7 mouse cellular contexts compared by ENCODE assay signal in the genomic region with DNA sequence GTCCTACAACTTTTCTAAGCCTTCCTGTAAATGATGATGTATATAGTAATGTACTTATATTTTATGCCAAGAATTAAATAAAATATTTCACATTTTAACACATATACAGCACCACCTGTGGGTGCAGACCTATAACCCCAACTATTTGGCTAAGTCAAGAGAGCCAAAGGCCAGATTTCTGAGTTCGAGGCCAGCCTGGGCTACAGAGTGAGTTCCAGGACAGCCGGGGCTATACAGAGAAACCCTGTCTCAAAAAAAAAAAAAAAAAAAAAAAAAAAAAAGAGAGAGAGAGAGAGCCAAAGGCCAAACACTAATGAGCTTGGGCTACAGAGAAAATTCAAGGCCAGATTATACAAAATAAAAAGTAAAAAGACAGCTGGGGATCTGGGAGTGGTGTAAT. TPM values are rescaled to one million over a fixed set of nuclear protein-coding genes. Genes with fewer than 3 reads are reported as not detected.
DNase-seq lines count a peak whose midpoint lies in the region; ATAC-seq and TF ChIP-seq lines count a peak whose summit lies in the region.
"Not testable (repeated sequence)": the region's sequence is repeated elsewhere in the genome, so short reads cannot be mapped to it uniquely, and the experiment has no call there.

No protein-coding gene starts in this region.

- H3K4me1 ChIP-seq in forebrain, embryonic 12.5 days; heart, embryonic 14.5 days (ENCODE audit: control insufficient read depth in 2 of 2, insufficient read depth in 2 of 2, low read length in 2 of 2); hindbrain, postnatal 0 days (ENCODE audit: insufficient read depth, low read length); lung, embryonic 16.5 days (replicated peaks; ENCODE audit: control insufficient read depth, insufficient read depth, low read length): not testable (repeated sequence)

- not testable (repeated sequence) for H3K9ac ChIP-seq in forebrain, embryonic 12.5 days; heart, embryonic 14.5 days (ENCODE audit: low read length); hindbrain, postnatal 0 days (replicated peaks; ENCODE audit: low read length); lung, embryonic 16.5 days (ENCODE audit: low read length)

- not testable (repeated sequence) for H3K27ac ChIP-seq in forebrain, embryonic 12.5 days; heart, embryonic 14.5 days (replicated peaks in 1 of 2; ENCODE audit: control insufficient read depth in 1 of 2, insufficient read depth in 1 of 2, low read depth in 2 of 2, low read length in 2 of 2); hindbrain, postnatal 0 days; lung, embryonic 16.5 days (ENCODE audit: low read length)

- not testable (repeated sequence) for H3K4me2 ChIP-seq in forebrain, embryonic 12.5 days; heart, embryonic 14.5 days (ENCODE audit: low read length); hindbrain, postnatal 0 days (ENCODE audit: low read depth, low read length); lung, embryonic 16.5 days (ENCODE audit: low read depth, low read length)

- not testable (repeated sequence) for H3K27me3 ChIP-seq in forebrain, embryonic 12.5 days; heart, embryonic 14.5 days (ENCODE audit: control insufficient read depth, insufficient read depth, low read length); hindbrain, postnatal 0 days (ENCODE audit: insufficient read depth, low read length); lung, embryonic 16.5 days (ENCODE audit: control insufficient read depth, insufficient read depth, low read depth, low read length)

- peaks cover 24% of the 10 kb centered on the region for H3K9me3 ChIP-seq in forebrain, embryonic 12.5 days
- not testable (repeated sequence) for H3K9me3 ChIP-seq in heart, embryonic 14.5 days (ENCODE audit: control insufficient read depth, low read length); hindbrain, postnatal 0 days (ENCODE audit: low read length); lung, embryonic 16.5 days (ENCODE audit: control insufficient read depth, low read length)

- DNase-seq in hindbrain, postnatal 0 days (ENCODE audit: low spot score) = not testable (repeated sequence)
- DNase-seq in kidney, postnatal 14 days = peak; percentile 43
- peak; percentile 49 for DNase-seq in ovary, postnatal 36 days (ENCODE audit: low spot score)
- DNase-seq in thymus, postnatal 14 days = peak; percentile 39

- H3K36me3 ChIP-seq in forebrain, embryonic 12.5 days (replicated peaks); heart, embryonic 14.5 days (ENCODE audit: control insufficient read depth, insufficient read depth, low read length); hindbrain, postnatal 0 days (ENCODE audit: insufficient read depth, low read length); lung, embryonic 16.5 days (ENCODE audit: control insufficient read depth, insufficient read depth, low read length): not testable (repeated sequence)

- ATAC-seq in forebrain, embryonic 12.5 days (ENCODE audit: low FRiP score) = peak; percentile 7
- peak; percentile 27; the same call in 1 of the 2 replicates for ATAC-seq in heart, embryonic 14.5 days (ENCODE audit: insufficient number of reproducible peaks, insufficient read depth, low FRiP score, low read depth)
- peak; percentile 30; the same call in 1 of the 2 replicates for ATAC-seq in hindbrain, postnatal 0 days
- peak; percentile 23 for ATAC-seq in lung, embryonic 16.5 days (ENCODE audit: low read depth)

- 76% methylated on average over 2 of the region's 2 CpGs for WGBS in forebrain, embryonic 12.5 days
- WGBS in heart, embryonic 14.5 days = 64% methylated on average over 2 of the region's 2 CpGs
- 70% methylated on average over 2 of the region's 2 CpGs for WGBS in hindbrain, postnatal 0 days
- 67% methylated on average over 2 of the region's 2 CpGs for WGBS in lung, embryonic 16.5 days

- not testable (repeated sequence) for H3K4me3 ChIP-seq in forebrain, embryonic 12.5 days (replicated peaks); heart, embryonic 14.5 days (ENCODE audit: control insufficient read depth in 1 of 2, insufficient read depth in 1 of 2, low read depth in 1 of 2, low read length in 2 of 2); hindbrain, postnatal 0 days (ENCODE audit: low read length); lung, embryonic 16.5 days (ENCODE audit: low read length)

- TF ChIP-seq CTCF in hindbrain, postnatal 0 days (IDR thresholded peaks at IDR 0.05; ENCODE audit: low read depth) = not testable (repeated sequence)

RNA-seq across cellular contexts. Expression of a gene that starts 24.2 kb away (rescaled TPM):
- 16.8 and 17.8 TPM in 2 replicates for polyA plus RNA-seq in forebrain, embryonic 12.5 days (2016; fragmentation: Nextera tagmentation; extraction: Ambion mirVana)
- polyA plus RNA-seq in heart, embryonic 14.5 days (2014; fragmentation: Nextera tagmentation; extraction: Ambion mirVana) = 8.8 and 9.2 TPM in 2 replicates
- 16.9 and 18.2 TPM in 2 replicates for total RNA-seq in hindbrain, postnatal 0 days (2014; rRNA removed)
- polyA plus RNA-seq in hindbrain, postnatal 0 days (2015; fragmentation: Nextera tagmentation; extraction: Ambion mirVana) = 9.5 and 9.9 TPM in 2 replicates
- polyA plus RNA-seq in lung, embryonic 16.5 days (2015; fragmentation: Nextera tagmentation; extraction: Ambion mirVana) = 13.7 and 15.8 TPM in 2 replicates

RNA-seq across cellular contexts. Expression of a gene that starts 33.1 kb away (rescaled TPM):
- polyA plus RNA-seq in forebrain, embryonic 12.5 days (2016; fragmentation: Nextera tagmentation; extraction: Ambion mirVana) = 58.1 TPM in 2 replicates
- polyA plus RNA-seq in heart, embryonic 14.5 days (2014; fragmentation: Nextera tagmentation; extraction: Ambion mirVana) = 45.1 and 47.5 TPM in 2 replicates
- total RNA-seq in hindbrain, postnatal 0 days (2014; rRNA removed) = 42.1 and 47.7 TPM in 2 replicates
- 35.2 and 35.3 TPM in 2 replicates for polyA plus RNA-seq in hindbrain, postnatal 0 days (2015; fragmentation: Nextera tagmentation; extraction: Ambion mirVana)
- 34.8 and 37.5 TPM in 2 replicates for polyA plus RNA-seq in lung, embryonic 16.5 days (2015; fragmentation: Nextera tagmentation; extraction: Ambion mirVana)
